Mouse (Mus musculus) testis, postnatal 10 days (tissue): Measurements from ENCODE around the gene Nos1ap.

Experiments
- DNase-seq: peaks from one replicate; pipeline ENCODE4 v3.0.0; 2021; ENCODE audit warnings: low spot score

Nos1ap gene

DNA sequence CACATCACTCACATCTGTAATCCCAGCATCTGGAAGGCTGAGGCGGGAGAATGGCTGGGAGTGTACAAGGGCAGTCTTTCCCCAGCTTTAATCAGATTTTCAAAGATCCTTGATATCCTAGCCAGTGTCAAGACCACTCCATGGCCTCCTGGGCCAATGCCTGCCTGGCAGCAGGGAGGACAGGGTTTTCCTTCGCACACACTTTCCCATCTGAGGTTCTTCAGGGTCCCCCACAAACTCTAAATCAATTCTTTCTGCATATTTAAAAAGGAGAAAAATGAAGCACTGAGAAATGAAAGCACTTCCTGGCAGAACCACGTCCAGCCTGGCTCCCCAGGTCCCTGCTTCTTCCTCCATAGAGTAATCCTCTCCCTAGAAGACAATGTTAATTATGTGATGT, 225.9 kb downstream of the Nos1ap start:
- no peak for DNase-seq

DNA sequence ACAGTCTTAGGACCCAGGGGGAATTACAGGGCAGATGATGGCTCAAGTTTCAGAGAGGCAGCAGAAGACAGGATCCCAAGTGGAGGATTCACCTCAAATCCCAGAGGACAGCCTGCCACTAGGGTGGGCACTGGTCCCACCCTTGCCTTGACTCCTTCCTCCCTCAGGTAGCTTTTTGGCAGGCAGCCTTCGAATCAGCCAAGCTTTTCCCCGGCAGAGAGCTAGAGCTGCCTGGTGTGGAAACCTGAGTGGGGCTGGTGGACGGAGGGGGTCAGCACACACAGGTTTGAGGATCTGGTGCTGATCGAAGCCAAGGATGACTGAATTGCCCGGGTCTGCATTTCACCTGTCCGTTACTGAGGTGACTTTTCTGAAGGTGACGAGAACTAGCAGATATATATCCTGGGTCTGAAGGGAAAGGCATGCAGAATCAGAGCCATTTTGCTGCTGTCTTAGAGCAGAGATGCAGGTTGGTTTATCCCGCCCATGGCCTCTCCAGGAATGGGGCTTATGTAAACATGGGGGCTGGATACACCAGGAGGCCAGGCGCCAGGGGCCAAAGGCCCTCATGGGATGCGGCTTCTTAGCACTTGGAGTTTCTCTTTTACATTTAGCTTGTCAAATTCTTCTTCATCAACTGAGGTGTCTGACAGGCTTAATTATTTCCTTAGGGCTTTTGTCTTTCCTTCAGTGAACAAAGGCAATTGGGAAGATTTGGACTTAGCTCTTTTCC, 229.3 kb downstream of the Nos1ap start:
- DNase-seq, result no peak

DNA sequence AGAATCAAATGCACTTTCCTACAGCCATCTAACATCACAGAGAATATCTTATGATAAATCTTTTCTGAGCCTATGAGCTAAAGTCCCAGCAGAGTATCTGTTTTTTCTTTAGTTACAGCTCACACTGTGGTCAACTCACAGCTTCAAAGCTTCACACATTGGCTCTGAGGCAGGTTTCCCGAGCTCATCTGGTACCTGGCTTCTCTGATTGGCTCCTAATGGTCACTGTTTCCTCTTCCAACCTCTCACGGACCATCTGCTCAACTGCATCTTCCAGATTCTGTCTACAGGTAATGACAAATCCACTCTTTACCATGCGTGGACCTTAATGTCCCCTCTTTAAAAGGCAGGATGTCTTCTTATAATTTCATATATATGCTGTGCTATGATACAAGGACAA, 236.3 kb downstream of the Nos1ap start:
- no peak for DNase-seq

- no peak for DNase-seq
Observed at GRCm38 (mm10) chr1:170351080-170351479, 238.6 kb downstream of the Nos1ap start.

GRCm38 (mm10) chr1:170346266-170346665, 243.4 kb downstream of the Nos1ap start:
- DNase-seq, result no peak

DNA sequence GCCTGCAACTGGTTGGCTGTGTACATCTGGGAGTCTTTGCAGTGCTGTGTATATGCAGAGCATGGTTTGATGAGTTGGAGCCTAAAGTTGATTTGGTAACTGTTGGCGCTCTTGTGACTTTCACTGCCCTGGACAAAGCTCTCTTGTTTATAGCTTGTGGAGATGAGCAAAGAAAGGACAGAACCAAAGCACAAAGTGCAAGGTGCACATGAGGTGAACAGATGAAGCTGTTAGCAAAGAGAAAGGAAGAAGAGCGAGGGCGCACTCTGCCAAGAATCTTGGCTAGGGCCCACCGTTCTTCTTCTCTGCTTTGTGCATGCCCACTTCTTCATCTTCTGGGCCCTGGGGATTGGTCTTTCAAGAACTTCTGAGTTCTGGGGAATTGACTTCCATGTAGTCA, 245.8 kb downstream of the Nos1ap start:
- DNase-seq, result no peak

GRCm38 (mm10) chr1:170343081-170343480, 246.6 kb downstream of the Nos1ap start:
- no peak for DNase-seq

GRCm38 (mm10) chr1:170339943-170340342, 249.7 kb downstream of the Nos1ap start:
- DNase-seq, result no peak

DNA sequence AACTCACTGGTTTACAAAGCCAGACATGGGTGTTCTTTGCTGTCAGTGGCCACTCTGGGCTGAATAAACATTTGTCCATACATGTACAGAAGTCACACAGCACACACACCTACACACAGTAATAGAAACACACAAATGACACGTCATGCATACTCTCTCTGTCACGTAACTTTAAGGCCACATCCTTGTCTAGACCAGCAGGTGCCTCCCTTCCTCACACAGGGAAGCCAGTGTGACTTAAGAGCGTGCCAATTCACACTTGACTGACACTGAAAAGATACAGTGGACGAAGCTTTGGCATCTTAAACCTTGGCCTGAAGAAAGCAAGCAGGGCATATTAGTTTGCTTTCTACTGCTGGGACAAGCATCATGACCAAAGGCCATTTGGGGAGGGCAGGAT, 256.9 kb downstream of the Nos1ap start:
- DNase-seq, result no peak

- DNase-seq, result no peak
Observed at GRCm38 (mm10) chr1:170331926-170332325, 257.7 kb downstream of the Nos1ap start.

DNA sequence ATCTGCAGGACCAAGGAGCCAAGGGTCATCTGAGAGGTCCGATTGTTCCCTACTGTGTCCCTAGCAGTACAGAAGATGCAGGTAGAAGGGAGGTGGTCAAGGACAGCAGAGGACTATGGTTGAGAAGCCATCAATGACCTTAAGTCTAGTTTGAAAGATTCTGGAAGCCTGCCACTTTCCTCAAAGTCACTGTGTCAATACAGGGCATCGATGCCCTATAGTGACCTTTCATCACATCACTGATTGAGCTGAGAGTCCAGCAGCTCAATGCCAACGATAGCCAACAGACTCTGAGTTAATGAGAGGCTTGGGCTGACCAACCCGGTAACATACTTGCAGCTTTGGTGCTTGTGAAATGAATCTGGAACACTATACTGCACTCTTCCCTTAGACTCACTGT, 264.4 kb downstream of the Nos1ap start:
- DNase-seq, result no peak

DNA sequence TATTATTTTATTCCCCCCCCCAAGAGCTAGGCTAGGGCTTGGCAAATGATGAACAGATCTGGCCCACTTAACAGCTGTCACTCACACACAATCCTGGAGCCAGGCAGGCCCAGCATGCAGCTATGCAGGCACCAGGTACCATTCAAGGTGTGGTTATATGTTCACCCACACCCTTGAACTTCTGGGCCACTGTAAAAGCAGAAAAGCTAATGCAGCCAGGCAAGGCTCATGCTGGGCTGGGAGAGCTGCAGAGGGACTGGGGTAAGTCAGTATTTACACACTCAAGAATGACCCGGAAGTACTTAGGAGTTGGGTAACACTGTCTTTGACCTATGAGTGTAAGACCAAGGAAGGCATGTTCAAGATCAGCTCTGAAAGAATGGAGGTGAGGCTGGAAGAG, 265.3 kb downstream of the Nos1ap start:
- DNase-seq, result no peak

DNA sequence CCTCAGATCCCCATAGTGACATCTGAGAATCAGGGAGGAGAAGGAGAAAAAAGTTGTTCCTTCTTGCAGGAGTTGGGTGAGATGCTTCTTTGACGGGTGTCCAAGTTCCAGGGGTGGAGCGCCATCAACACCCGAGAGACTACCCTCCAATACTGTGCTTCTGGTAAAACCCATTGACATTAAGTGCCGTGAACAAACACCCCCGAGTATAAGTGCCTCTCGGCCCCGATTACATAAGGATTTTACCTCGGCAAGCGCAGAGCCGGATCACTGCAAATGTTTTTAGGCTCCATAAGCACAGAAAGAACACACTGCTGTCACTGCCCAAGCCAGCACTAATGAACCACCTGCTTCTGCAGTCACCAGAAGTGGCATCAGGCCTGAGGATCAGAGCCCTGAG, 266.7 kb downstream of the Nos1ap start:
- no peak for DNase-seq

DNA sequence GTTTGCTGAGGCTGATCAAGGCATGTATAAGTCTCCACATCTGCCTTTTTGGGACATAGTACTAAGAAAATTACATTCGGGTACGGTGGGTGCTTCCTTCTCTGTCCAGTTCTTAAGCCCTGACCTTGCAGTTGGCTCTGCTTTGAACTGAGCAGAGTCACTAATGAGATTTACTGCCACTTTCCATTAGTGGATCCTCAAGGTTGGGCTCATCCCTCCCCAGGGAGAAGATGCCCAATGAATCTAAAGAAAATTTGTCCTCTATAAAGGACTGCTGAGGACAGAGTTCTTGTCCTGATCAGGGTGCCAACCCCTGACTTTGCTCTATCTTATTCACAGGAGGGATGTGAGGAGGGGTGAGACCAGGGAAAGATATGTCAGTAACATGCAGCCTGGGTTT, 267.6 kb downstream of the Nos1ap start:
- no peak for DNase-seq

- DNase-seq, result no peak
Observed at GRCm38 (mm10) chr1:170311431-170311830, 278.2 kb downstream of the Nos1ap start.

- DNase-seq, result no peak
Observed at GRCm38 (mm10) chr1:170308503-170308902, 281.2 kb downstream of the Nos1ap start, which contains the start of gene Spata46. Spata46 (plus strand) TSS chr1:170308803.

- no peak for DNase-seq
Observed at GRCm38 (mm10) chr1:170306232-170306631, 283.4 kb downstream of the Nos1ap start, which contains the start of gene Gm7694. Gm7694 (minus strand) TSS chr1:170306332.

DNA sequence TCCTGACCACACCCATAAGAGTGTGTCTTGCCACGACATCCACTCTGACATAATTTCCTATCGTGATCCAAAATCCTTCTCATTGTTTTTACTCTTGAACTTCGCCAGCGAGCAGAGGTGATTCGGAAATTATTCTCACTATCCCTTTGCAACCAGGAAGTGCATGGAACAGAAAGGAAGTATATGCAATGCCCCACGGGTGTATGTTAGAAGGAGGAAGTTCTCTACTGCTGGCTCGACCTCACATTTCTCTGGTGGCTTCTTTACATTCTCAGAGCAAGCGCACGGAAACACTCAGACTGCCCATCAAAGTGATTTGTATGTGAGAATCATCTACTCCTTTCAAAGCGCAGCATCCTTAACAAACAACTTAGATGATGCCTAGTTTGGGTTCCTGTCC, 284.7 kb downstream of the Nos1ap start:
- no peak for DNase-seq

DNA sequence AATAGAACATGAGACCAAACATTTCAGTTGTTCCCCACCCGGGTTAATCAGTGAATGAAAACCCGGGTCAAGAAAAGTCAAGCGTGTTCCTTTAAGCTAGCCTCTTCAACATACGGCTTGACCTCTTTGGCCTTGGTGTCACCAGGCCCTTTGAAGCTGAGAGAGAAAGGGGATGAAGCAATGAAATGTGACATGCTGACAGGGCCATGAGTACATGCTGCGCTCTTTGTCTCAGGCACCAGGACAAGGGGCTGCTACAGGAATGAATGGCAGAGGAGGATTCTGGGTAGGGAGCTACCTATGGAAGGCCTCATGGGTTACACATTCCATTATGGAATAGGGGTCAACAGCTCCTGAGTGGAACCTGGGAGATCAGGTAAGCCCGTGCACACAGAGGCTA, 286.6 kb downstream of the Nos1ap start:
- no peak for DNase-seq

DNA sequence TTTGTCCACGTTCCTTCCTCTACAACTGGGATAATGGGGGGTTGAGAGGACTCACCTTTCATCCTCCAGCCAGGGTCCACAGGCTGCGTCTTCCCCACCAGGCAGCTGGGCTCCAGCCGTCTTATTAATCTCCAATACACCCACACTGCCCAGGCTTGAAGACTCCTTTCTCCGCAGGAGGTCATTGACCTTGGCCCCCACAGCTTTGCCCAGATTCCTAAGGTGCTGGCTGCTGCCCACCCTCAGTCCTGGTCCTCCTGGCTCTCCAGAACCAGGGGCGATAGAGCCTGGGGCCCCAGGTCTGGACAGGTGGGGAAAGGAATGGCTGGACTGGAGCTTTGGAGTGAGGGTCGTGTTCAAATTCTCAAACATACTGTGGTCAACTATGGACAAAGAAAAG, 287.2 kb downstream of the Nos1ap start:
- DNase-seq, result no peak

- DNase-seq, result no peak
Observed at GRCm38 (mm10) chr1:170301686-170302085, 288.0 kb downstream of the Nos1ap start.

GRCm38 (mm10) chr1:170299496-170299895, 290.2 kb downstream of the Nos1ap start:
- no peak for DNase-seq

DNA sequence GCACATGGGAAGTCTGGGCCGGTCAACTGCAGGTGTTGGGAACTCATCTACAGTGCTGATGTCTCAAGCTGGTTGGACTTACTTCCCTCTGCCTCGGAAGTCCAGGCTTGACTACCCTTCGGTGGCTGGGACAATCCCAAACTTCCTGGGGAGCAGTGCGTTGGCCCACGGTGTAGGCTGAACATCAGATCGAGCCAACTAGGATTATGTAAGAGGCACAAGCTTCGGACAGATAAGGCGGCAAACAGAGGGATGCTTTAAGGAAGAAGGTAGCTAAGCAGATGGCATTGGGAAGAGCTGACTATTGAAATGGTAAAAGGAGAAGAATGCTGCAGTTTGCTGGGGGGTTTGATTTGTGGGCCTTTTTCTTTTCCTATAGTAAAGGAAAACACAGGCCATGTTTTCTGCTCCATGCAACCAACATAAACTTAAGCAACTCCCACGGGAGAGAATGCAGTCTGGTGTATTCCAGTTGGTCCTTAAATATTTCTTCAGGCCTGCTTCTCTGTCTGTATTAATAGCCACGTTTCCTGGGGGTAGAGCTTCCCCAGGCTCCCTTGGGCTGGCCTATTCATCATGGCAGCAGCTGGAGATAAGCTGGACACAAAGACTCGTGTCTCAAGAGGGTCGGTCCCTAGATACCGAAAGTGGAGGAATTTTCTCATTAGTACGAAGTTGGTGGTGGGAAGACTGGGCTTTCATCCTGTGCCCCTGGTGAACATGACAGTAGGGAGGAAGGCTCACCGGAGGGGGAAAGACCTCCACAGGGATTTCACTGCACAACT, 294.7 kb downstream of the Nos1ap start:
- DNase-seq, result no peak
